Mouse (Mus musculus) CH12.LX (cell line): Measurements from ENCODE around the gene Clec3b. TPM values are rescaled to one million over a fixed set of nuclear protein-coding genes. Genes with fewer than 3 reads are reported as not detected.

Experiments
- DNase-seq: peaks from one replicate; pipeline ENCODE4 v3.0.0-alpha.2; 2013; ENCODE audit errors: extremely low read depth
- H3K27ac ChIP-seq: 2 replicates; pipeline ENCODE4 v1.5.1; 2012; ENCODE audit warnings: low read depth, mild to moderate bottlenecking, control low read depth, moderate library complexity; ENCODE audit not compliant: insufficient read depth
- H3K27me3 ChIP-seq: replicated peaks from 2 replicates; pipeline ENCODE3; 2012; ENCODE audit warnings: inconsistent platforms
- H3K36me3 ChIP-seq, 2 experiments: replicated peaks in 1 of 2; 2 replicates each; pipeline versions ENCODE3 to v1.6.1; 2012; ENCODE audit warnings: inconsistent platforms in 1 of 2, low read length in 1 of 2, mild to moderate bottlenecking in 1 of 2, mixed read lengths in 1 of 2, moderate library complexity in 1 of 2; ENCODE audit not compliant: control insufficient read depth in 1 of 2, insufficient read depth in 1 of 2
- H3K4me1 ChIP-seq, 2 experiments: 2 replicates each; pipeline ENCODE4 v1.6.1; 2012; ENCODE audit warnings: inconsistent platforms in 1 of 2, moderate library complexity in 1 of 2; ENCODE audit not compliant: insufficient read depth in 2 of 2, control insufficient read depth in 1 of 2
- H3K4me2 ChIP-seq: 2 replicates; pipeline ENCODE4 v1.6.1; 2012; ENCODE audit warnings: low read depth, mild to moderate bottlenecking, control low read depth; ENCODE audit not compliant: poor library complexity, insufficient read depth, severe bottlenecking
- H3K4me3 ChIP-seq, 3 experiments: fragments of 150-350 bp in 1 of 3; sonication (generic) in 1 of 3; replicated peaks in 1 of 3; 2 replicates each; pipeline versions ENCODE3 to v1.5.1; 2011 to 2012; ENCODE audit warnings: low read depth in 2 of 3, low read length in 2 of 3, mild to moderate bottlenecking in 2 of 3, moderate library complexity in 2 of 3, control low read depth in 1 of 3, improper control_type of control experiment in 1 of 3, inconsistent platforms in 1 of 3, mixed read lengths in 1 of 3; ENCODE audit not compliant: poor library complexity in 1 of 3
- H3K79me2 ChIP-seq: replicated peaks from 2 replicates; pipeline ENCODE4 v1.6.1; 2012; ENCODE audit warnings: mild to moderate bottlenecking, moderate library complexity; ENCODE audit not compliant: control insufficient read depth, poor library complexity, insufficient read depth, severe bottlenecking; ENCODE audit errors: extremely low read depth
- H3K9ac ChIP-seq: 2 replicates; pipeline ENCODE4 v1.6.1; 2012; ENCODE audit warnings: low read depth, mild to moderate bottlenecking, control low read depth, moderate library complexity; ENCODE audit not compliant: insufficient read depth
- H3K9me3 ChIP-seq: replicated peaks from 2 replicates; pipeline ENCODE3; 2012; ENCODE audit warnings: low read length, inconsistent platforms, mixed read lengths
- CTCF ChIP-seq, 2 experiments: IDR thresholded peaks in 1 of 2; conservative IDR thresholded peaks in 1 of 2; 2 replicates each; pipeline ENCODE4 v1.5.1; 2011 to 2012; ENCODE audit warnings: low read depth in 2 of 2, low read length in 2 of 2, improper control_type of control experiment in 1 of 2, inconsistent platforms in 1 of 2, mild to moderate bottlenecking in 1 of 2, moderate library complexity in 1 of 2
- EP300 ChIP-seq: IDR thresholded peaks from 2 replicates; pipeline ENCODE4 v1.6.1; 2011; ENCODE audit warnings: low read length, improper control_type of control experiment
- GABPA ChIP-seq: IDR thresholded peaks from 2 replicates; pipeline ENCODE4 v1.6.1; 2012; ENCODE audit warnings: low read depth, low read length, improper control_type of control experiment, inconsistent platforms; ENCODE audit not compliant: insufficient replicate concordance
- IRF4 ChIP-seq: IDR thresholded peaks from 2 replicates; pipeline ENCODE4 v1.6.1; 2014; ENCODE audit warnings: low read depth, mild to moderate bottlenecking, inconsistent platforms, low read length, improper control_type of control experiment
- JUN ChIP-seq: IDR thresholded peaks from 2 replicates; pipeline ENCODE4 v1.6.1; 2011; ENCODE audit warnings: low read depth, mild to moderate bottlenecking, low read length, improper control_type of control experiment, moderate library complexity; ENCODE audit not compliant: insufficient read depth
- JUND ChIP-seq: conservative IDR thresholded peaks from 2 replicates; pipeline ENCODE4 v1.6.1; 2011; ENCODE audit warnings: low read depth, low read length, improper control_type of control experiment
- KAT2A ChIP-seq: IDR thresholded peaks from 2 replicates; pipeline ENCODE4 v1.6.1; 2012; ENCODE audit warnings: low read length, improper control_type of control experiment, inconsistent platforms; ENCODE audit not compliant: insufficient replicate concordance
- MAFK ChIP-seq: IDR thresholded peaks from 2 replicates; pipeline ENCODE4 v1.6.1; 2011; ENCODE audit warnings: low read length, improper control_type of control experiment; ENCODE audit not compliant: insufficient replicate concordance
- MAZ ChIP-seq: IDR thresholded peaks from 2 replicates; pipeline ENCODE4 v1.6.1; 2012; ENCODE audit warnings: low read depth, mild to moderate bottlenecking, inconsistent platforms, low read length, improper control_type of control experiment, moderate library complexity
- MXI1 ChIP-seq: IDR thresholded peaks from 2 replicates; pipeline ENCODE4 v1.6.1; 2011; ENCODE audit warnings: mild to moderate bottlenecking, low read depth, low read length, improper control_type of control experiment
- MYC ChIP-seq: IDR thresholded peaks from 2 replicates; pipeline ENCODE4 v1.6.1; 2011; ENCODE audit warnings: low read depth, mild to moderate bottlenecking, improper control_type of control experiment, low read length
- NRF1 ChIP-seq: IDR thresholded peaks from 2 replicates; pipeline ENCODE4 v1.6.1; 2014; ENCODE audit warnings: low read depth, mild to moderate bottlenecking, inconsistent platforms, low read length, improper control_type of control experiment, moderate library complexity
- PAX5 ChIP-seq: IDR thresholded peaks from 2 replicates; pipeline ENCODE4 v1.6.1; 2012; ENCODE audit warnings: low read length, inconsistent platforms, mixed read lengths
- POLR2A ChIP-seq: IDR thresholded peaks from 2 replicates; pipeline ENCODE4 v1.6.1; 2011; ENCODE audit warnings: low read depth, mild to moderate bottlenecking, improper control_type of control experiment, low read length
- POLR2AphosphoS2 ChIP-seq: IDR thresholded peaks from 2 replicates; pipeline ENCODE4 v1.6.1; 2011; ENCODE audit warnings: low read depth, low read length, improper control_type of control experiment
- SMC3 ChIP-seq: IDR thresholded peaks from 2 replicates; pipeline ENCODE4 v1.6.1; 2011; ENCODE audit warnings: low read depth, low read length, improper control_type of control experiment
- USF1 ChIP-seq: IDR thresholded peaks from 2 replicates; pipeline ENCODE4 v1.6.1; 2014; ENCODE audit warnings: low read depth, mild to moderate bottlenecking, inconsistent platforms, low read length, improper control_type of control experiment
- ZKSCAN1 ChIP-seq: IDR thresholded peaks from 2 replicates; pipeline ENCODE4 v1.6.1; 2012; ENCODE audit warnings: low read depth, inconsistent platforms, low read length, improper control_type of control experiment, borderline replicate concordance
- dilution Hi-C: fragments of 300-500 bp; cut with MboI; formaldehyde crosslinking; loops from 2 replicates; pipeline ENCODE4 v1.14.3; 2020; ENCODE audit warnings: low sequenced_read_pairs; ENCODE audit not compliant: extremely low pct_unique_long_range_greater_than_20kb, extremely low pct_ligation_motif_present
- in situ Hi-C: fragments of 300-500 bp; cut with MboI; formaldehyde crosslinking; loops from 3 replicates; pipeline ENCODE4 v1.14.3; 2019; ENCODE audit warnings: low sequenced_read_pairs, low pct_ligation_motif_present, low pct_unique_long_range_greater_than_20kb, mixed read lengths
- polyA plus RNA-seq: library from polyadenylated mRNA; unstranded; fragments of >175 nt; gene quantifications from 2 replicates; pipeline ENCODE4 v1.2.1, GENCODE M21; 2012; ENCODE audit warnings: low read depth; ENCODE audit not compliant: insufficient read length
- total RNA-seq, 2 experiments: library from RNA; depleted of rRNA; stranded (reverse); fragments of 300-350 nt in 1 of 2; fragments of >200 nt in 1 of 2; gene quantifications; 2 replicates each; pipeline ENCODE4 v1.2.3; 2012 to 2014

The Clec3b gene
- total RNA-seq (2012; rRNA removed) (0.13 TPM in 1 of 2 replicates, not detected in the other), total RNA-seq (2014; rRNA removed) (not detected in 2 replicates), polyA plus RNA-seq (0.31 and 0.33 TPM in 2 replicates)

GRCm38 (mm10) chr9:123150241-123151020, at the start of gene Clec3b:
Gene Clec3b, plus strand, starts transcription at chr9:123150946.
- dilution Hi-C loops (no loop called here), in situ Hi-C loops (loop anchor here (10.0 kb wide), 1 partner anchor 304 kb away; no protein-coding TSS in a partner anchor)
- Histone ChIP-seq H3K27ac (no peak within 1 kb of the TSS), H3K36me3 (no peaks in the 10 kb centered on the region), H3K9me3 (no peaks in the 10 kb centered on the region), H3K27me3 (no peaks in the 10 kb centered on the region), H3K9ac (no peak within 1 kb of the TSS), H3K4me2 (no peak within 1 kb of the TSS), H3K4me1 (0 out of 4 replicates have a peak, but pooled peaks cover 0 to 5% of the 10 kb centered on the region in 2 experiments), H3K79me2 (no peaks in the 10 kb centered on the region), H3K4me3 (no peak within 1 kb of the TSS)
- TF ChIP-seq POLR2AphosphoS2 (no peak), MAZ (no peak), USF1 (no peak), MYC (no peak), CTCF (conservative IDR thresholded peaks at IDR 0.05 in 1 of 2, IDR thresholded peaks at IDR 0.05 in 1 of 2; ENCODE audit: low read depth in 2 of 2, low read length in 2 of 2) (no peak), NRF1 (no peak), MAFK (no peak), MXI1 (no peak), JUN (no peak), ZKSCAN1 (no peak), GABPA (no peak), JUND (no peak), SMC3 (no peak), PAX5 (no peak), IRF4 (no peak)
- DNase-seq: no peak

- no peaks in the 10 kb centered on the region for H3K27me3 ChIP-seq
- H3K9ac ChIP-seq: no peak overlapping the region
- in situ Hi-C loops (no loop called here), dilution Hi-C loops (no loop called here)
- H3K4me2 ChIP-seq: no peak overlapping the region
- TF ChIP-seq CTCF (conservative IDR thresholded peaks at IDR 0.05 in 1 of 2, IDR thresholded peaks at IDR 0.05 in 1 of 2; ENCODE audit: low read depth in 2 of 2, low read length in 2 of 2) (no peak), KAT2A (no peak), MAFK (no peak), POLR2A (no peak), ZKSCAN1 (no peak), USF1 (no peak), EP300 (no peak)
- no peak for DNase-seq
- peaks cover 0 to 30% of the 10 kb centered on the region in 2 experiments; a peak in 3 of 4 replicates for H3K4me1 ChIP-seq
- H3K36me3 ChIP-seq: peaks cover 32 to 86% of the 10 kb centered on the region in 2 experiments
- peaks cover 18% of the 10 kb centered on the region for H3K79me2 ChIP-seq
- H3K4me3 ChIP-seq: no peak overlapping the region
- no peak overlapping the region for H3K27ac ChIP-seq
- H3K9me3 ChIP-seq: no peaks in the 10 kb centered on the region
Observed at GRCm38 (mm10) chr9:123103425-123103824, 47.3 kb upstream of the Clec3b start.
